Mouse (Mus musculus) liver, adult 2 months (tissue): ENCODE measurements around the gene Pwwp2a. TPM values are rescaled to one million over a fixed set of nuclear protein-coding genes. Genes with fewer than 3 reads are reported as not detected.

Source experiments
- DNase-seq: peaks from one replicate; pipeline ENCODE4 v3.0.0-alpha.2; 2011; ENCODE audit warnings: low read depth, low spot score; ENCODE audit errors: extremely low read depth
- H3K27ac ChIP-seq: fragments of 200-500 bp; replicated peaks from 2 replicates; pipeline ENCODE4 v1.5.1; 2012; ENCODE audit warnings: low read depth, mild to moderate bottlenecking, control low read depth, inconsistent platforms, low read length; ENCODE audit not compliant: insufficient read depth
- H3K27me3 ChIP-seq: fragments of 200-500 bp; 2 replicates; pipeline ENCODE4 v1.6.1; 2012; ENCODE audit warnings: mild to moderate bottlenecking, moderate library complexity, low read length, inconsistent platforms; ENCODE audit not compliant: control insufficient read depth, insufficient read depth
- H3K36me3 ChIP-seq: fragments of 200-500 bp; 2 replicates; pipeline ENCODE4 v1.6.1; 2012; ENCODE audit warnings: low read length, inconsistent platforms; ENCODE audit not compliant: control insufficient read depth, insufficient read depth
- H3K4me1 ChIP-seq: fragments of 200-500 bp; 2 replicates; pipeline ENCODE4 v1.6.1; 2011; ENCODE audit warnings: low read length; ENCODE audit not compliant: control insufficient read depth, insufficient read depth
- H3K4me3 ChIP-seq: fragments of 200-500 bp; 2 replicates; pipeline ENCODE4 v1.5.1; 2011; ENCODE audit warnings: low read depth, mild to moderate bottlenecking, control low read depth, low read length, moderate library complexity; ENCODE audit not compliant: insufficient read depth
- H3K79me2 ChIP-seq: fragments of 200-500 bp; 2 replicates; pipeline ENCODE4 v1.6.1; 2012; ENCODE audit warnings: inconsistent platforms, mild to moderate bottlenecking, low read length, moderate library complexity; ENCODE audit not compliant: control insufficient read depth, insufficient read depth
- H3K9ac ChIP-seq: fragments of 200-500 bp; 2 replicates; pipeline ENCODE4 v1.6.1; 2012; ENCODE audit warnings: low read depth, mild to moderate bottlenecking, control low read depth, inconsistent platforms, low read length
- CTCF ChIP-seq: fragments of 200-500 bp; IDR thresholded peaks from 2 replicates; pipeline ENCODE4 v1.5.1; 2011; ENCODE audit warnings: low read depth, low read length, control low read depth
- POLR2A ChIP-seq: fragments of 200-500 bp; IDR thresholded peaks from 2 replicates; pipeline ENCODE4 v1.6.1; 2011; ENCODE audit warnings: low read length, control low read depth; ENCODE audit not compliant: insufficient read depth; ENCODE audit errors: extremely low read depth
- WGBS: fragments of 180-500 bp; shearing (Covaris S2); methylation state at CpG from one replicate; pipeline ENCODE4 v1.1.7; 2018; 5-methylcytosine and 5-hydroxymethylcytosine counted together
- polyA plus RNA-seq: library from polyadenylated mRNA; depleted of rRNA; stranded (reverse); fragments of >200 nt; gene quantifications from 2 replicates; pipeline ENCODE4 v1.2.3, GENCODE M21; 2012
- total RNA-seq: library from RNA; depleted of rRNA; stranded (reverse); fragments of >200 nt; gene quantifications from 2 replicates; pipeline ENCODE4 v1.2.3, GENCODE M21; 2014

The Pwwp2a gene
- total and polyA plus RNA-seq, 2 experiments, result 9.3 to 11.2 TPM

GRCm38 (mm10) chr11:43727796-43728195, 46.0 kb downstream of the Pwwp2a start:
- Histone ChIP-seq H3K9ac (no peak overlapping the region), H3K36me3 (peaks cover 32% of the 10 kb centered on the region), H3K4me3 (no peak overlapping the region), H3K27me3 (no peaks in the 10 kb centered on the region), H3K4me1 (no peaks in the 10 kb centered on the region), H3K79me2 (no peaks in the 10 kb centered on the region), H3K27ac (no peak overlapping the region)
- 79% methylated on average over 7 of the region's 7 CpGs for WGBS
- TF ChIP-seq POLR2A, result no peak
- TF ChIP-seq CTCF, result no peak
- no peak for DNase-seq

- TF ChIP-seq CTCF (no peak), POLR2A (no peak)
- H3K79me2 ChIP-seq, result no peaks in the 10 kb centered on the region
- H3K4me1 ChIP-seq, result no peaks in the 10 kb centered on the region
- no peak overlapping the region for H3K9ac ChIP-seq
- WGBS, result 67% methylated on average over 7 of the region's 7 CpGs
- H3K4me3 ChIP-seq, result no peak overlapping the region
- peaks cover 39% of the 10 kb centered on the region for H3K36me3 ChIP-seq
- no peak for DNase-seq
- no peaks in the 10 kb centered on the region for H3K27me3 ChIP-seq
- no peak overlapping the region for H3K27ac ChIP-seq
Observed at GRCm38 (mm10) chr11:43728737-43729301, 47.0 kb downstream of the Pwwp2a start.

- Histone ChIP-seq H3K36me3 (peaks cover 23% of the 10 kb centered on the region), H3K4me1 (no peaks in the 10 kb centered on the region), H3K27ac (peak within 1 kb of the TSS; percentile 65), H3K4me3 (peak within 1 kb of the TSS; percentile 89), H3K79me2 (peaks cover 5% of the 10 kb centered on the region; the same call in 1 of the 2 replicates), H3K9ac (peak within 1 kb of the TSS; percentile 77), H3K27me3 (no peaks in the 10 kb centered on the region)
- 2% methylated on average over 47 of the region's 47 CpGs for WGBS
- TF ChIP-seq POLR2A (peak; percentile 87), CTCF (no peak)
- DNase-seq, result peak; percentile 95
Observed at GRCm38 (mm10) chr11:43747233-43748226, 65.7 kb downstream of the Pwwp2a start, which contains the start of gene Ttc1. Ttc1 (minus strand) TSS chr11:43748008.

GRCm38 (mm10) chr11:43751542-43751941, 69.7 kb downstream of the Pwwp2a start:
- H3K27me3 ChIP-seq, result no peaks in the 10 kb centered on the region; the same call in 1 of the 2 replicates
- H3K36me3 ChIP-seq, result no peaks in the 10 kb centered on the region
- H3K4me3 ChIP-seq, result no peak overlapping the region
- H3K27ac ChIP-seq, result no peak overlapping the region
- H3K4me1 ChIP-seq, result no peaks in the 10 kb centered on the region
- TF ChIP-seq CTCF, result no peak
- TF ChIP-seq POLR2A, result no peak
- WGBS, result 79% methylated on average over 2 of the region's 2 CpGs
- DNase-seq, result no peak
- H3K9ac ChIP-seq, result no peak overlapping the region
- peaks cover 4% of the 10 kb centered on the region; the same call in 1 of the 2 replicates for H3K79me2 ChIP-seq

GRCm38 (mm10) chr11:43754568-43754967, 72.8 kb downstream of the Pwwp2a start:
- H3K4me1 ChIP-seq, result no peaks in the 10 kb centered on the region
- H3K79me2 ChIP-seq, result no peaks in the 10 kb centered on the region
- H3K27me3 ChIP-seq, result no peaks in the 10 kb centered on the region; the same call in 1 of the 2 replicates
- TF ChIP-seq POLR2A, result no peak
- TF ChIP-seq CTCF, result no peak
- no peak overlapping the region for H3K9ac ChIP-seq
- H3K36me3 ChIP-seq, result no peaks in the 10 kb centered on the region
- no peak overlapping the region for H3K4me3 ChIP-seq
- WGBS, result 52% methylated on average over 1 of the region's 1 CpGs
- no peak overlapping the region for H3K27ac ChIP-seq
- DNase-seq, result no peak
